Mouse (Mus musculus): Measurements from ENCODE around the gene Ugt1a10.
"Not testable (repeated sequence)": the region's sequence is repeated elsewhere in the genome, so short reads cannot be mapped to it uniquely, and the experiment has no call there.

Gene Ugt1a10

GRCm38 (mm10) chr1:88094941-88095492 lies 39.8 kb downstream of the Ugt1a10 start, which contains the start of gene Ugt1a7c:
Gene Ugt1a7c (plus strand): TSS chr1:88095062.
- in situ Hi-C loops (cut with MseI, MboI): no loop called here

GRCm38 (mm10) chr1:88098546-88098945 lies 43.4 kb downstream of the Ugt1a10 start:
- in situ Hi-C loops (cut with MseI, MboI): not testable (repeated sequence)

GRCm38 (mm10) chr1:88099691-88100090 lies 44.5 kb downstream of the Ugt1a10 start:
- in situ Hi-C loops (cut with MseI, MboI): not testable (repeated sequence)

GRCm38 (mm10) chr1:88103019-88103418 lies 47.8 kb downstream of the Ugt1a10 start, which contains the start of gene Ugt1a6b:
Gene Ugt1a6b (plus strand): TSS chr1:88103252.
- in situ Hi-C loops (cut with MseI, MboI): not testable (repeated sequence)

GRCm38 (mm10) chr1:88103697-88104468 lies 48.7 kb downstream of the Ugt1a10 start:
- in situ Hi-C loops (cut with MseI, MboI): not testable (repeated sequence)

GRCm38 (mm10) chr1:88104667-88105430 lies 49.7 kb downstream of the Ugt1a10 start:
- in situ Hi-C loops (cut with MseI, MboI): no loop called here

GRCm38 (mm10) chr1:88105656-88106055 lies 50.5 kb downstream of the Ugt1a10 start:
- in situ Hi-C loops (cut with MseI, MboI): no loop called here

- in situ Hi-C loops (cut with MseI, MboI): not testable (repeated sequence)
Observed at GRCm38 (mm10) chr1:88109027-88109557, 53.9 kb downstream of the Ugt1a10 start.

GRCm38 (mm10) chr1:88109604-88110003 lies 54.4 kb downstream of the Ugt1a10 start:
- in situ Hi-C loops (cut with MseI, MboI): not testable (repeated sequence)

- in situ Hi-C loops (cut with MseI, MboI): not testable (repeated sequence)
Observed at GRCm38 (mm10) chr1:88112769-88113168, 57.6 kb downstream of the Ugt1a10 start.

GRCm38 (mm10) chr1:88120550-88120949 lies 65.4 kb downstream of the Ugt1a10 start:
- in situ Hi-C loops (cut with MseI, MboI): not testable (repeated sequence)

GRCm38 (mm10) chr1:88121521-88121920 lies 66.3 kb downstream of the Ugt1a10 start:
- in situ Hi-C loops (cut with MseI, MboI): not testable (repeated sequence)

- in situ Hi-C loops (cut with MseI, MboI): loop anchor here in 1 of 2 experiments (25.0 kb wide), 1 partner anchor 161 kb away; the partner anchor contains the start of genes Hjurp and Trpm8
Observed at GRCm38 (mm10) chr1:88125827-88126360, 70.7 kb downstream of the Ugt1a10 start.

GRCm38 (mm10) chr1:88129091-88129490 lies 73.9 kb downstream of the Ugt1a10 start:
- in situ Hi-C loops (cut with MseI, MboI): loop anchor here in 1 of 2 experiments (25.0 kb wide), 1 partner anchor 158 kb away; the partner anchor contains the start of genes Hjurp and Trpm8

- in situ Hi-C loops (cut with MseI, MboI): loop anchor here in 1 of 2 experiments (25.0 kb wide), 1 partner anchor 157 kb away; the partner anchor contains the start of genes Hjurp and Trpm8
Observed at GRCm38 (mm10) chr1:88130223-88130622, 75.0 kb downstream of the Ugt1a10 start.

GRCm38 (mm10) chr1:88133908-88134456 lies 78.8 kb downstream of the Ugt1a10 start:
- in situ Hi-C loops (cut with MseI, MboI): loop anchor here in 1 of 2 experiments (25.0 kb wide), 1 partner anchor 153 kb away; the partner anchor contains the start of genes Hjurp and Trpm8

GRCm38 (mm10) chr1:88134457-88135011 lies 79.3 kb downstream of the Ugt1a10 start, which contains the start of gene Ugt1a6a:
Gene Ugt1a6a (plus strand): TSS chr1:88134809.
- in situ Hi-C loops (cut with MseI, MboI): loop anchor here in 1 of 2 experiments (25.0 kb wide), 1 partner anchor 153 kb away; the partner anchor contains the start of genes Hjurp and Trpm8

- in situ Hi-C loops (cut with MseI, MboI): loop anchor here in 1 of 2 experiments (25.0 kb wide), 1 partner anchor 152 kb away; the partner anchor contains the start of genes Hjurp and Trpm8
Observed at GRCm38 (mm10) chr1:88135229-88135904, 80.2 kb downstream of the Ugt1a10 start.

- in situ Hi-C loops (cut with MseI, MboI): loop anchor here in 1 of 2 experiments (25.0 kb wide), 1 partner anchor 151 kb away; the partner anchor contains the start of genes Hjurp and Trpm8
Observed at GRCm38 (mm10) chr1:88136646-88137045, 81.5 kb downstream of the Ugt1a10 start.

Measured in mouse trophoblast stem cell (cell line).